Mouse (Mus musculus): Measurements from ENCODE around the gene Rcan3. TPM values are rescaled to one million over a fixed set of nuclear protein-coding genes. Genes with fewer than 3 reads are reported as not detected.
A peak's percentile ranks its signal among the peaks of the same experiment; 100 is the strongest.

The Rcan3 gene
- polyA plus RNA-seq, 2 experiments, result 2.2 to 2.8 TPM

DNA sequence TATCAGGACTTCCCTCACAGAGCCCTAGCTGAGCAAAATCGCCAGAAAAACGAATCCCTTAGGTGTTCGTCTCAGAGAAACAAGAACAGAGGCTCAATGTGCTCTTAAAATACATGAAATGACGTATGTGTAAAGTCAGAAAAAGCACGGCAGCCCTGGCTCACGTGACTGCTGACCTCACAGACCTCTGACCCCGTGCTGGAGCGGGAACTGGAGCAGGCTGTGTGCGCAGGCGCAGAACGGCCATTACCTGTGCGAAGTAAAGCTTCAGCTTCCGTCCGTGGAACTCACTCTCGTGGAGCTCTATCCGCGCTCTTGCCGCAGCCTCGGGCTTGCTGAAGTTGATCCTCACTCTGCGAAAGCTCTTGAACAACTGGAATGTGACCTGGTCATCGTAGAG lies 13.7 kb downstream of the Rcan3 start:
- TF ChIP-seq EP300 (IDR thresholded peaks at IDR 0.05; ENCODE audit: low read depth) (no peak), CTCF (IDR thresholded peaks at IDR 0.05; ENCODE audit: low read depth) (no peak)
- H3K27ac ChIP-seq, result no peak overlapping the region
- H3K9ac ChIP-seq (replicated peaks), result no peak overlapping the region
- ATAC-seq (ENCODE audit: insufficient read depth), result no peak
- H3K9me3 ChIP-seq (ENCODE audit: control insufficient read depth, low read length), result no peaks in the 10 kb centered on the region
- no peak for DNase-seq (ENCODE audit: low read depth in 3 of 3, low spot score in 3 of 3)
- H3K4me1 ChIP-seq (replicated peaks; ENCODE audit: control insufficient read depth in 2 of 2, insufficient read depth in 2 of 2, low read length in 1 of 2), result peaks cover 0 to 3% of the 10 kb centered on the region in 2 experiments; a peak in 1 of 4 replicates
- no peaks in the 10 kb centered on the region for H3K27me3 ChIP-seq (ENCODE audit: control insufficient read depth, insufficient read depth, low read length)
- no peak overlapping the region for H3K4me2 ChIP-seq (ENCODE audit: low read depth)
- WGBS (ENCODE audit: insufficient replicate concordance), result 85% methylated on average over 21 of the region's 21 CpGs
- no peak overlapping the region for H3K4me3 ChIP-seq (ENCODE audit: insufficient read depth in 1 of 2, low read depth in 2 of 2, low read length in 2 of 2)
- no peaks in the 10 kb centered on the region for H3K36me3 ChIP-seq (replicated peaks; ENCODE audit: control insufficient read depth, insufficient read depth, low read depth)

DNA sequence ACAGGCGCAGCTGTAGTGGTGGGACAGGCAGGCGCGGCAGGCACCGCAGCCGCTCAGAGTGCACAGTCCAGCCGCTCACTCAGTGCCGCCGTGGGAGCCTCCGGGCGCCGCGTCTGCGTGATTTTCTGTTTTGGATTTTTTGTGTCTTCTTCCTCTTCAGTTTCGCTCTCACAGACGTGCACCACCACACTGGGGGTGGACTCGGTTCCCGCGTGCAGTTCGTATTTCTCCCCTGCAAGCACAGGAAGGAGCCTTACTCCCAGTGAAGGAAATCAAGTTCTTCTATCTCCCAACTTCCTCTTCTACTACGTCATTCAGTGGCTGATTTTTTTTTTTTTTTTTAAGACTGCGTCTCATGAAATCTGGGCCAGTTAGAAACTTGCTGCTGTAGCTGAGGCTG lies 17.3 kb downstream of the Rcan3 start:
- Histone ChIP-seq H3K36me3 (replicated peaks; ENCODE audit: control insufficient read depth, insufficient read depth, low read depth) (no peaks in the 10 kb centered on the region), H3K4me3 (ENCODE audit: insufficient read depth in 1 of 2, low read depth in 2 of 2, low read length in 2 of 2) (no peak overlapping the region), H3K27ac (no peak overlapping the region), H3K9ac (replicated peaks) (no peak overlapping the region), H3K4me1 (replicated peaks; ENCODE audit: control insufficient read depth in 2 of 2, insufficient read depth in 2 of 2, low read length in 1 of 2) (peaks cover 0 to 3% of the 10 kb centered on the region in 2 experiments; a peak in 1 of 4 replicates), H3K27me3 (ENCODE audit: control insufficient read depth, insufficient read depth, low read length) (no peaks in the 10 kb centered on the region), H3K9me3 (ENCODE audit: control insufficient read depth, low read length) (no peaks in the 10 kb centered on the region), H3K4me2 (ENCODE audit: low read depth) (no peak overlapping the region)
- WGBS (ENCODE audit: insufficient replicate concordance), result 55% methylated on average over 21 of the region's 21 CpGs
- DNase-seq (ENCODE audit: low read depth in 3 of 3, low spot score in 3 of 3), result no peak
- TF ChIP-seq EP300 (IDR thresholded peaks at IDR 0.05; ENCODE audit: low read depth) (no peak), CTCF (IDR thresholded peaks at IDR 0.05; ENCODE audit: low read depth) (no peak)
- no peak for ATAC-seq (ENCODE audit: insufficient read depth)

DNA sequence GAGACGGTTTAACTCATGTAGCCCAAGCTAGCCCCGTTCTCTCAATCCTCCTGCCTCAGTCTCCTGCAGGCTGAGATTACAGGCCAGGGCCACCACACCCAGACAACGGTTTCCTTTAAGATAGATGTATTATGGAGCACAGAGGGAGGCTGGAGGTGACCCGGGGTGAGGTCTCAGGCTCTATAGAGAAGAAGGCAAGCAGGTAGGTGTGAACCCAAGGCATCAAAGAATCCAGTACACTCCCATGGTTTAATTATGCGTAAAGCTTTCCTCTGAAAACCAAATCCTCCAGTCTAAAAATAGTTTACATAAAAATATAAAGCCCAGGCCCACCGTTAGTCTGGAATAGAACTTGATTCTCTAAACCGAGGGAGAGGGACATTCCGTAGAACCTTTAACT lies 20.2 kb downstream of the Rcan3 start:
- Histone ChIP-seq H3K9ac (replicated peaks) (no peak overlapping the region), H3K4me2 (ENCODE audit: low read depth) (no peak overlapping the region), H3K4me3 (ENCODE audit: insufficient read depth in 1 of 2, low read depth in 2 of 2, low read length in 2 of 2) (no peak overlapping the region), H3K4me1 (replicated peaks; ENCODE audit: control insufficient read depth in 2 of 2, insufficient read depth in 2 of 2, low read length in 1 of 2) (peaks cover 0 to 3% of the 10 kb centered on the region in 2 experiments; a peak in 1 of 4 replicates), H3K36me3 (replicated peaks; ENCODE audit: control insufficient read depth, insufficient read depth, low read depth) (no peaks in the 10 kb centered on the region), H3K27ac (no peak overlapping the region), H3K27me3 (ENCODE audit: control insufficient read depth, insufficient read depth, low read length) (no peaks in the 10 kb centered on the region), H3K9me3 (ENCODE audit: control insufficient read depth, low read length) (no peaks in the 10 kb centered on the region)
- DNase-seq (ENCODE audit: low read depth in 3 of 3, low spot score in 3 of 3), result no peak
- TF ChIP-seq CTCF (IDR thresholded peaks at IDR 0.05; ENCODE audit: low read depth), result no peak
- no peak for TF ChIP-seq EP300 (IDR thresholded peaks at IDR 0.05; ENCODE audit: low read depth)
- 52% methylated on average over 8 of the region's 8 CpGs for WGBS (ENCODE audit: insufficient replicate concordance)
- no peak for ATAC-seq (ENCODE audit: insufficient read depth)

DNA sequence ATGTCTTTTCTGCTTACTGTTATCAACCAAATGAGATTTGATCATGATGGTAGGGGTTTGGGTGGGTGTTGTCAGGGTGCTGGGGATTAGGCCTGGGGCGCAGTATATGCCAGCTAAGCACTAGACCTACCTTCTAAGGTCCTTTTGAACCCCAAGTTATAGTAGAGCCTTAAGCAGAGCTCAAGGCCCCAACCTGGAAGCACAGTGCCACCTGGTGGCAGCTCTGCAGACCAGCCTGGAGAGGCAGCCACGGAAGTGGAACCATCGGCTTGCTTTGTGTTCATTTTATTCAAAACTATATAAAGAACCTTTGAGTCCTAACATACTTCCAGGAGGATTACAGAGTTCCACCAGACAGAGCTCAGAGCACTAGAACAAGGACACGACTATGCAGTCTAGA lies 22.0 kb downstream of the Rcan3 start:
- Histone ChIP-seq H3K4me2 (ENCODE audit: low read depth) (no peak overlapping the region), H3K9me3 (ENCODE audit: control insufficient read depth, low read length) (no peaks in the 10 kb centered on the region), H3K27me3 (ENCODE audit: control insufficient read depth, insufficient read depth, low read length) (no peaks in the 10 kb centered on the region), H3K36me3 (replicated peaks; ENCODE audit: control insufficient read depth, insufficient read depth, low read depth) (no peaks in the 10 kb centered on the region), H3K9ac (replicated peaks) (no peak overlapping the region), H3K27ac (no peak overlapping the region), H3K4me3 (ENCODE audit: insufficient read depth in 1 of 2, low read depth in 2 of 2, low read length in 2 of 2) (no peak overlapping the region), H3K4me1 (replicated peaks; ENCODE audit: control insufficient read depth in 2 of 2, insufficient read depth in 2 of 2, low read length in 1 of 2) (peaks cover 0 to 4% of the 10 kb centered on the region in 2 experiments; a peak in 1 of 4 replicates)
- DNase-seq (ENCODE audit: low read depth in 3 of 3, low spot score in 3 of 3) (peak; percentile 25 to 44 (median 28)), ATAC-seq (ENCODE audit: insufficient read depth) (no peak)
- WGBS (ENCODE audit: insufficient replicate concordance), result 25% methylated on average over 4 of the region's 4 CpGs
- peak; percentile 98 for TF ChIP-seq CTCF (IDR thresholded peaks at IDR 0.05; ENCODE audit: low read depth)
- no peak for TF ChIP-seq EP300 (IDR thresholded peaks at IDR 0.05; ENCODE audit: low read depth)

DNA sequence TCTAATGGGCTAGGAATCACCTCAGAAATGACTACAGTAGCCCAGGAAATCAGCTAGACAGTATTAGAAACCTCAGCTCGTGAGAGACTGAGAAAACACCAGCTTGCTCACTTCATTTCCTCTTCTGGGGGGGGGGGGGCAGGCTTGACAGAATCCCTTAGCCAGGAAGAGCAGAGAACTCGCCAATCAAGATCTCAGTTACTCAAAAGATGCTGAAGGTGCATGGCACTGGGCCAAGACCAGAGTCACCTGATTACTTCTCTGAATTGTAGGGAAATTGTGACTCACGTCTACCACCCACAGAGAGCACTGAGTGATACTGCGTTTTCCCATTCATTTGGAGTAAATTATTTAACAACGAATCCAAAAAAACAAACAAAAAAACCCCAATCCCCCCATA lies 27.5 kb downstream of the Rcan3 start:
- Histone ChIP-seq H3K27me3 (ENCODE audit: control insufficient read depth, insufficient read depth, low read length) (no peaks in the 10 kb centered on the region), H3K27ac (no peak overlapping the region), H3K4me3 (ENCODE audit: insufficient read depth in 1 of 2, low read depth in 2 of 2, low read length in 2 of 2) (no peak overlapping the region), H3K9me3 (ENCODE audit: control insufficient read depth, low read length) (no peaks in the 10 kb centered on the region), H3K9ac (replicated peaks) (no peak overlapping the region), H3K4me1 (replicated peaks; ENCODE audit: control insufficient read depth in 2 of 2, insufficient read depth in 2 of 2, low read length in 1 of 2) (peaks cover 15 to 27% of the 10 kb centered on the region in 2 experiments), H3K4me2 (ENCODE audit: low read depth) (no peak overlapping the region), H3K36me3 (replicated peaks; ENCODE audit: control insufficient read depth, insufficient read depth, low read depth) (no peaks in the 10 kb centered on the region)
- no peak for TF ChIP-seq CTCF (IDR thresholded peaks at IDR 0.05; ENCODE audit: low read depth)
- TF ChIP-seq EP300 (IDR thresholded peaks at IDR 0.05; ENCODE audit: low read depth), result no peak
- DNase-seq (ENCODE audit: low read depth in 3 of 3, low spot score in 3 of 3), result peak in 1 of 3 experiments; percentile 13
- no peak for ATAC-seq (ENCODE audit: insufficient read depth)
- 51% methylated on average over 5 of the region's 5 CpGs for WGBS (ENCODE audit: insufficient replicate concordance)
